Mouse (Mus musculus): Measurements from ENCODE around the gene Tanc2. TPM values are rescaled to one million over a fixed set of nuclear protein-coding genes. Genes with fewer than 3 reads are reported as not detected.

The Tanc2 gene
- polyA plus RNA-seq, 1 experiment = 0.97 TPM

- TF ChIP-seq GATA1 (IDR thresholded peaks at IDR 0.05; ENCODE audit: borderline replicate concordance, low read length) (no peak), FLI1 (IDR thresholded peaks at IDR 0.05; ENCODE audit: low read length) (no peak)
- Histone ChIP-seq H3K27me3 (replicated peaks) (no peaks in the 10 kb centered on the region), H3K36me3 (replicated peaks; ENCODE audit: low read length) (peaks cover 7% of the 10 kb centered on the region)
Measured at GRCm38 (mm10) chr11:105602177-105602576, 12.4 kb downstream of the Tanc2 start.

GRCm38 (mm10) chr11:105626201-105626600 is 36.4 kb downstream of the Tanc2 start:
- peaks cover 10% of the 10 kb centered on the region for H3K4me1 ChIP-seq
- TF ChIP-seq FLI1 (IDR thresholded peaks at IDR 0.05; ENCODE audit: low read length) (no peak), GATA1 (IDR thresholded peaks at IDR 0.05; ENCODE audit: borderline replicate concordance, low read length) (no peak)
- peaks cover 6% of the 10 kb centered on the region for H3K36me3 ChIP-seq (replicated peaks; ENCODE audit: low read length)
- H3K27me3 ChIP-seq (replicated peaks) = no peaks in the 10 kb centered on the region
- no peaks in the 10 kb centered on the region for H3K9me3 ChIP-seq
- no peak overlapping the region for H3K4me3 ChIP-seq (replicated peaks)

More at GRCm38 (mm10) chr11:105602177-105602576, 12.4 kb downstream of the Tanc2 start:
- Histone ChIP-seq H3K9me3 (no peaks in the 10 kb centered on the region), H3K4me3 (replicated peaks) (no peak overlapping the region), H3K4me1 (peaks cover 24% of the 10 kb centered on the region)

- Histone ChIP-seq H3K27me3 (replicated peaks) (no peaks in the 10 kb centered on the region), H3K36me3 (replicated peaks; ENCODE audit: low read length) (no peaks in the 10 kb centered on the region), H3K4me3 (replicated peaks) (no peak overlapping the region), H3K4me1 (peaks cover 5% of the 10 kb centered on the region; the same call in 1 of the 2 replicates), H3K9me3 (no peaks in the 10 kb centered on the region)
- TF ChIP-seq GATA1 (IDR thresholded peaks at IDR 0.05; ENCODE audit: borderline replicate concordance, low read length) (no peak), FLI1 (IDR thresholded peaks at IDR 0.05; ENCODE audit: low read length) (no peak)
Measured at GRCm38 (mm10) chr11:105643995-105644394, 54.2 kb downstream of the Tanc2 start.

- H3K27me3 ChIP-seq (replicated peaks) = no peaks in the 10 kb centered on the region
- no peak for TF ChIP-seq GATA1 (IDR thresholded peaks at IDR 0.05; ENCODE audit: borderline replicate concordance, low read length)
- no peak for TF ChIP-seq FLI1 (IDR thresholded peaks at IDR 0.05; ENCODE audit: low read length)
- H3K9me3 ChIP-seq = no peaks in the 10 kb centered on the region
- peaks cover 5% of the 10 kb centered on the region; the same call in 1 of the 2 replicates for H3K4me1 ChIP-seq
- no peak overlapping the region for H3K4me3 ChIP-seq (replicated peaks)
- H3K36me3 ChIP-seq (replicated peaks; ENCODE audit: low read length) = no peaks in the 10 kb centered on the region
Measured at GRCm38 (mm10) chr11:105648026-105648425, 58.2 kb downstream of the Tanc2 start.

- Histone ChIP-seq H3K9me3 (no peaks in the 10 kb centered on the region), H3K27me3 (replicated peaks) (no peaks in the 10 kb centered on the region), H3K4me3 (replicated peaks) (no peak overlapping the region), H3K36me3 (replicated peaks; ENCODE audit: low read length) (no peaks in the 10 kb centered on the region), H3K4me1 (peaks cover 3% of the 10 kb centered on the region; the same call in 1 of the 2 replicates)
- no peak for TF ChIP-seq FLI1 (IDR thresholded peaks at IDR 0.05; ENCODE audit: low read length)
- no peak for TF ChIP-seq GATA1 (IDR thresholded peaks at IDR 0.05; ENCODE audit: borderline replicate concordance, low read length)
Measured at GRCm38 (mm10) chr11:105654616-105655015, 64.8 kb downstream of the Tanc2 start.

GRCm38 (mm10) chr11:105655335-105655734 is 65.5 kb downstream of the Tanc2 start:
- Histone ChIP-seq H3K4me1 (peaks cover 3% of the 10 kb centered on the region; the same call in 1 of the 2 replicates), H3K27me3 (replicated peaks) (no peaks in the 10 kb centered on the region), H3K4me3 (replicated peaks) (no peak overlapping the region), H3K9me3 (no peaks in the 10 kb centered on the region), H3K36me3 (replicated peaks; ENCODE audit: low read length) (no peaks in the 10 kb centered on the region)
- TF ChIP-seq FLI1 (IDR thresholded peaks at IDR 0.05; ENCODE audit: low read length) (no peak), GATA1 (IDR thresholded peaks at IDR 0.05; ENCODE audit: borderline replicate concordance, low read length) (no peak)

- no peak overlapping the region for H3K4me3 ChIP-seq (replicated peaks)
- H3K4me1 ChIP-seq = no peaks in the 10 kb centered on the region
- no peaks in the 10 kb centered on the region for H3K27me3 ChIP-seq (replicated peaks)
- H3K36me3 ChIP-seq (replicated peaks; ENCODE audit: low read length) = no peaks in the 10 kb centered on the region
- 0 out of 2 replicates have a peak, but pooled peaks cover 4% of the 10 kb centered on the region for H3K9me3 ChIP-seq
- TF ChIP-seq FLI1 (IDR thresholded peaks at IDR 0.05; ENCODE audit: low read length) (no peak), GATA1 (IDR thresholded peaks at IDR 0.05; ENCODE audit: borderline replicate concordance, low read length) (no peak)
Measured at GRCm38 (mm10) chr11:105667879-105668278, 78.1 kb downstream of the Tanc2 start.

GRCm38 (mm10) chr11:105678996-105679395 is 89.2 kb downstream of the Tanc2 start:
- Histone ChIP-seq H3K36me3 (replicated peaks; ENCODE audit: low read length) (peaks cover 11% of the 10 kb centered on the region), H3K27me3 (replicated peaks) (no peaks in the 10 kb centered on the region), H3K9me3 (no peaks in the 10 kb centered on the region), H3K4me1 (no peaks in the 10 kb centered on the region), H3K4me3 (replicated peaks) (no peak overlapping the region)
- TF ChIP-seq FLI1 (IDR thresholded peaks at IDR 0.05; ENCODE audit: low read length) (no peak), GATA1 (IDR thresholded peaks at IDR 0.05; ENCODE audit: borderline replicate concordance, low read length) (no peak)

- TF ChIP-seq GATA1 (IDR thresholded peaks at IDR 0.05; ENCODE audit: borderline replicate concordance, low read length) (no peak), FLI1 (IDR thresholded peaks at IDR 0.05; ENCODE audit: low read length) (no peak)
Measured at GRCm38 (mm10) chr11:105684747-105685146, 95.0 kb downstream of the Tanc2 start.

GRCm38 (mm10) chr11:105700528-105700927 is 110.7 kb downstream of the Tanc2 start:
- Histone ChIP-seq H3K9me3 (no peaks in the 10 kb centered on the region), H3K4me1 (peaks cover 3% of the 10 kb centered on the region; the same call in 1 of the 2 replicates), H3K36me3 (replicated peaks; ENCODE audit: low read length) (no peaks in the 10 kb centered on the region), H3K27me3 (replicated peaks) (no peaks in the 10 kb centered on the region), H3K4me3 (replicated peaks) (no peak overlapping the region)
- TF ChIP-seq FLI1 (IDR thresholded peaks at IDR 0.05; ENCODE audit: low read length) = no peak
- no peak for TF ChIP-seq GATA1 (IDR thresholded peaks at IDR 0.05; ENCODE audit: borderline replicate concordance, low read length)

More at GRCm38 (mm10) chr11:105684747-105685146, 95.0 kb downstream of the Tanc2 start:
- Histone ChIP-seq H3K4me1 (no peaks in the 10 kb centered on the region), H3K9me3 (no peaks in the 10 kb centered on the region), H3K4me3 (replicated peaks) (no peak overlapping the region), H3K36me3 (replicated peaks; ENCODE audit: low read length) (no peaks in the 10 kb centered on the region), H3K27me3 (replicated peaks) (no peaks in the 10 kb centered on the region)

Measured in megakaryocyte, embryonic 14.5 days (primary cell).